Mouse (Mus musculus) CH12.LX (cell line): ENCODE results near the gene Gm20388. TPM values are rescaled to one million over a fixed set of nuclear protein-coding genes. Genes with fewer than 3 reads are reported as not detected.

Experiments used
- DNase-seq: peaks from one replicate; pipeline ENCODE4 v3.0.0-alpha.2; 2013; ENCODE audit errors: extremely low read depth
- H3K27ac ChIP-seq: 2 replicates; pipeline ENCODE4 v1.5.1; 2012; ENCODE audit warnings: low read depth, mild to moderate bottlenecking, control low read depth, moderate library complexity; ENCODE audit not compliant: insufficient read depth
- H3K27me3 ChIP-seq: replicated peaks from 2 replicates; pipeline ENCODE3; 2012; ENCODE audit warnings: inconsistent platforms
- H3K36me3 ChIP-seq, 2 experiments: replicated peaks in 1 of 2; 2 replicates each; pipeline versions ENCODE3 to v1.6.1; 2012; ENCODE audit warnings: inconsistent platforms in 1 of 2, low read length in 1 of 2, mild to moderate bottlenecking in 1 of 2, mixed read lengths in 1 of 2, moderate library complexity in 1 of 2; ENCODE audit not compliant: control insufficient read depth in 1 of 2, insufficient read depth in 1 of 2
- H3K4me1 ChIP-seq, 2 experiments: 2 replicates each; pipeline ENCODE4 v1.6.1; 2012; ENCODE audit warnings: inconsistent platforms in 1 of 2, moderate library complexity in 1 of 2; ENCODE audit not compliant: insufficient read depth in 2 of 2, control insufficient read depth in 1 of 2
- H3K4me2 ChIP-seq: 2 replicates; pipeline ENCODE4 v1.6.1; 2012; ENCODE audit warnings: low read depth, mild to moderate bottlenecking, control low read depth; ENCODE audit not compliant: poor library complexity, insufficient read depth, severe bottlenecking
- H3K4me3 ChIP-seq, 3 experiments: fragments of 150-350 bp in 1 of 3; sonication (generic) in 1 of 3; replicated peaks in 1 of 3; 2 replicates each; pipeline versions ENCODE3 to v1.5.1; 2011 to 2012; ENCODE audit warnings: low read depth in 2 of 3, low read length in 2 of 3, mild to moderate bottlenecking in 2 of 3, moderate library complexity in 2 of 3, control low read depth in 1 of 3, improper control_type of control experiment in 1 of 3, inconsistent platforms in 1 of 3, mixed read lengths in 1 of 3; ENCODE audit not compliant: poor library complexity in 1 of 3
- H3K79me2 ChIP-seq: replicated peaks from 2 replicates; pipeline ENCODE4 v1.6.1; 2012; ENCODE audit warnings: mild to moderate bottlenecking, moderate library complexity; ENCODE audit not compliant: control insufficient read depth, poor library complexity, insufficient read depth, severe bottlenecking; ENCODE audit errors: extremely low read depth
- H3K9ac ChIP-seq: 2 replicates; pipeline ENCODE4 v1.6.1; 2012; ENCODE audit warnings: low read depth, mild to moderate bottlenecking, control low read depth, moderate library complexity; ENCODE audit not compliant: insufficient read depth
- H3K9me3 ChIP-seq: replicated peaks from 2 replicates; pipeline ENCODE3; 2012; ENCODE audit warnings: low read length, inconsistent platforms, mixed read lengths
- BHLHE40 ChIP-seq: IDR thresholded peaks from 2 replicates; pipeline ENCODE4 v1.6.1; 2011; ENCODE audit warnings: mild to moderate bottlenecking, low read depth, low read length, improper control_type of control experiment
- CHD1 ChIP-seq: IDR thresholded peaks from 2 replicates; pipeline ENCODE4 v1.6.1; 2012; ENCODE audit warnings: low read depth, low read length, improper control_type of control experiment, inconsistent platforms
- CHD2 ChIP-seq: IDR thresholded peaks from 2 replicates; pipeline ENCODE4 v1.6.1; 2011; ENCODE audit warnings: low read length, improper control_type of control experiment
- E2F4 ChIP-seq: IDR thresholded peaks from 2 replicates; pipeline ENCODE4 v1.6.1; 2011; ENCODE audit warnings: low read depth, low read length, improper control_type of control experiment; ENCODE audit not compliant: insufficient replicate concordance
- EP300 ChIP-seq: IDR thresholded peaks from 2 replicates; pipeline ENCODE4 v1.6.1; 2011; ENCODE audit warnings: low read length, improper control_type of control experiment
- KAT2A ChIP-seq: IDR thresholded peaks from 2 replicates; pipeline ENCODE4 v1.6.1; 2012; ENCODE audit warnings: low read length, improper control_type of control experiment, inconsistent platforms; ENCODE audit not compliant: insufficient replicate concordance
- MAZ ChIP-seq: IDR thresholded peaks from 2 replicates; pipeline ENCODE4 v1.6.1; 2012; ENCODE audit warnings: low read depth, mild to moderate bottlenecking, inconsistent platforms, low read length, improper control_type of control experiment, moderate library complexity
- MYC ChIP-seq: IDR thresholded peaks from 2 replicates; pipeline ENCODE4 v1.6.1; 2011; ENCODE audit warnings: low read depth, mild to moderate bottlenecking, improper control_type of control experiment, low read length
- NELFE ChIP-seq: IDR thresholded peaks from 2 replicates; pipeline ENCODE4 v1.6.1; 2011; ENCODE audit warnings: low read depth, low read length, improper control_type of control experiment
- NRF1 ChIP-seq: IDR thresholded peaks from 2 replicates; pipeline ENCODE4 v1.6.1; 2014; ENCODE audit warnings: low read depth, mild to moderate bottlenecking, inconsistent platforms, low read length, improper control_type of control experiment, moderate library complexity
- PAX5 ChIP-seq: IDR thresholded peaks from 2 replicates; pipeline ENCODE4 v1.6.1; 2012; ENCODE audit warnings: low read length, inconsistent platforms, mixed read lengths
- POLR2A ChIP-seq: IDR thresholded peaks from 2 replicates; pipeline ENCODE4 v1.6.1; 2011; ENCODE audit warnings: low read depth, mild to moderate bottlenecking, improper control_type of control experiment, low read length
- POLR2AphosphoS2 ChIP-seq: IDR thresholded peaks from 2 replicates; pipeline ENCODE4 v1.6.1; 2011; ENCODE audit warnings: low read depth, low read length, improper control_type of control experiment
- RAD21 ChIP-seq: IDR thresholded peaks from 2 replicates; pipeline ENCODE4 v1.6.1; 2011; ENCODE audit warnings: low read depth, mild to moderate bottlenecking, low read length, improper control_type of control experiment, moderate library complexity
- RCOR1 ChIP-seq: conservative IDR thresholded peaks from 2 replicates; pipeline ENCODE4 v1.6.1; 2012; ENCODE audit warnings: low read depth, mild to moderate bottlenecking, inconsistent platforms, low read length, improper control_type of control experiment
- SMC3 ChIP-seq: IDR thresholded peaks from 2 replicates; pipeline ENCODE4 v1.6.1; 2011; ENCODE audit warnings: low read depth, low read length, improper control_type of control experiment
- TCF12 ChIP-seq: IDR thresholded peaks from 2 replicates; pipeline ENCODE4 v1.6.1; 2014; ENCODE audit warnings: low read depth, mild to moderate bottlenecking, inconsistent platforms, low read length, improper control_type of control experiment
- ZMIZ1 ChIP-seq: IDR thresholded peaks from 2 replicates; pipeline ENCODE4 v1.6.1; 2012; ENCODE audit warnings: low read depth, mild to moderate bottlenecking, inconsistent platforms, low read length, improper control_type of control experiment
- ZNF384 ChIP-seq: IDR thresholded peaks from 2 replicates; pipeline ENCODE4 v1.6.1; 2012; ENCODE audit warnings: low read depth, low read length, improper control_type of control experiment, inconsistent platforms
- dilution Hi-C: fragments of 300-500 bp; cut with MboI; formaldehyde crosslinking; loops from 2 replicates; pipeline ENCODE4 v1.14.3; 2020; ENCODE audit warnings: low sequenced_read_pairs; ENCODE audit not compliant: extremely low pct_unique_long_range_greater_than_20kb, extremely low pct_ligation_motif_present
- in situ Hi-C: fragments of 300-500 bp; cut with MboI; formaldehyde crosslinking; loops from 3 replicates; pipeline ENCODE4 v1.14.3; 2019; ENCODE audit warnings: low sequenced_read_pairs, low pct_ligation_motif_present, low pct_unique_long_range_greater_than_20kb, mixed read lengths
- polyA plus RNA-seq: library from polyadenylated mRNA; unstranded; fragments of >175 nt; gene quantifications from 2 replicates; pipeline ENCODE4 v1.2.1, GENCODE M21; 2012; ENCODE audit warnings: low read depth; ENCODE audit not compliant: insufficient read length
- total RNA-seq, 2 experiments: library from RNA; depleted of rRNA; stranded (reverse); fragments of 300-350 nt in 1 of 2; fragments of >200 nt in 1 of 2; gene quantifications; 2 replicates each; pipeline ENCODE4 v1.2.3; 2012 to 2014

Gm20388 gene
- total and polyA plus RNA-seq, 3 experiments, result 14.8 to 26.3 (median 22.2) TPM

DNA sequence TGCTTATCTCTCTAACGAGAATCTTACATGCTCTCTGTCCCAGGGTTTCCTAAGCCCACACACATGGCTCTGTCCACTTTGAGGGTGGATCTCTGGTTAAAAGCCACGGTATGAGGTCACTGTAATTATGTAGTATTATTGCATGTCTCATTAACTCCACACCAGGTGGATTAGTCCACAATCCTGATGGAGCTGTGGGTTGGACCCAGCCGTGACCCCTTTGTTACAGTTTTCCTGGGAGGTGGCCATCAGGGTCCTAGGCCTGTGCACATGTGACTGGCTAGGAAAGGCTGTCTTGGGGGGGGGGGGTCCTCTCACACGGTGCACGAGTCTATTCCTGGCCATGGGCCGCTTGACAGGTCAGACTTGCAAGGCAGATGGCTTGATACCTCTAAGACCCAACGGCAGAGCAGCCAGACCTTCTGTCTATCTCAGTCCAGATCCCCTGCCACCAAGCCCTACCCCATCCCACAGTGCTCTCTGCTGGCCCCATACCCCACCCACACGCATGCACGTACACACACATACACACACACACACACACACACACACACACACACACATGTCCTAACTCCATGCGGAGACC is 395.3 kb downstream of the Gm20388 start:
- no peak for DNase-seq
- Histone ChIP-seq H3K27me3 (peaks cover 23% of the 10 kb centered on the region), H3K4me3 (no peak overlapping the region), H3K4me1 (peaks cover 0 to 8% of the 10 kb centered on the region in 2 experiments; a peak in 2 of 4 replicates), H3K27ac (no peak overlapping the region), H3K9ac (no peak overlapping the region), H3K36me3 (no peaks in the 10 kb centered on the region), H3K9me3 (no peaks in the 10 kb centered on the region), H3K4me2 (no peak overlapping the region), H3K79me2 (no peaks in the 10 kb centered on the region)
- TF ChIP-seq NELFE, result no peak
- TF ChIP-seq POLR2A, result no peak
- TF ChIP-seq MYC, result no peak
- TF ChIP-seq MAZ, result no peak
- no peak for TF ChIP-seq TCF12
- TF ChIP-seq CHD2, result no peak
- TF ChIP-seq POLR2AphosphoS2, result no peak
- no peak for TF ChIP-seq ZMIZ1
- no peak for TF ChIP-seq KAT2A
- no peak for TF ChIP-seq E2F4
- no peak for TF ChIP-seq PAX5
- dilution Hi-C loops, result no loop called here
- in situ Hi-C loops, result no loop called here

DNA sequence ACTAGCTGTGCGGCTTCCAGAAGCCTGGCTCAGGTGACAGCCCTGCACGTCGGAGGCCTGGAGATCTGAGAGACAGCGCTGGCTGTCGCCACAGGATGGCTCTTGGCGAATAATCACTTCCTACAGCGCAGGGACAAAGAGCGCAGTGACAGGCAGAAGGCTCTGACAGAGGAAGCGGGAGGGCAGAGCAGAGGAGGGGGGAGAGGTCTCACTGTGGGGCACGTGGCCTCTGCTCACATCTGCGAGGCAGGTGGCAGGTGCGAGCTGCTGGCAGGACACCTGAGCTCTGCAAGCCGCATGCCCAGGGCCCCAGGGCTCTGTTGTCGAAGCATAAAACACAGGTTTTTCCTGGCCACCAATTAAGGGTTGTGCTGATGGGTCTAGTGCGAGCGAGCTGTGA is 396.5 kb downstream of the Gm20388 start:
- Histone ChIP-seq H3K27ac (no peak overlapping the region), H3K4me1 (peaks cover 0 to 12% of the 10 kb centered on the region in 2 experiments; a peak in 2 of 4 replicates), H3K9me3 (no peaks in the 10 kb centered on the region), H3K27me3 (peaks cover 23% of the 10 kb centered on the region), H3K36me3 (no peaks in the 10 kb centered on the region), H3K4me3 (no peak overlapping the region), H3K4me2 (no peak overlapping the region), H3K79me2 (no peaks in the 10 kb centered on the region), H3K9ac (no peak overlapping the region)
- no peak for DNase-seq
- TF ChIP-seq ZNF384, result no peak
- no peak for TF ChIP-seq SMC3
- no peak for TF ChIP-seq BHLHE40
- no peak for TF ChIP-seq EP300
- TF ChIP-seq RCOR1, result no peak
- no peak for TF ChIP-seq RAD21
- no peak for TF ChIP-seq CHD1
- no peak for TF ChIP-seq NRF1
- TF ChIP-seq NELFE, result no peak
- dilution Hi-C loops, result no loop called here
- in situ Hi-C loops, result no loop called here
